Mouse (Mus musculus): ENCODE results near the gene Orai2.
"Not testable (repeated sequence)": the region's sequence is repeated elsewhere in the genome, so short reads cannot be mapped to it uniquely, and the experiment has no call there.

Orai2 gene

DNA sequence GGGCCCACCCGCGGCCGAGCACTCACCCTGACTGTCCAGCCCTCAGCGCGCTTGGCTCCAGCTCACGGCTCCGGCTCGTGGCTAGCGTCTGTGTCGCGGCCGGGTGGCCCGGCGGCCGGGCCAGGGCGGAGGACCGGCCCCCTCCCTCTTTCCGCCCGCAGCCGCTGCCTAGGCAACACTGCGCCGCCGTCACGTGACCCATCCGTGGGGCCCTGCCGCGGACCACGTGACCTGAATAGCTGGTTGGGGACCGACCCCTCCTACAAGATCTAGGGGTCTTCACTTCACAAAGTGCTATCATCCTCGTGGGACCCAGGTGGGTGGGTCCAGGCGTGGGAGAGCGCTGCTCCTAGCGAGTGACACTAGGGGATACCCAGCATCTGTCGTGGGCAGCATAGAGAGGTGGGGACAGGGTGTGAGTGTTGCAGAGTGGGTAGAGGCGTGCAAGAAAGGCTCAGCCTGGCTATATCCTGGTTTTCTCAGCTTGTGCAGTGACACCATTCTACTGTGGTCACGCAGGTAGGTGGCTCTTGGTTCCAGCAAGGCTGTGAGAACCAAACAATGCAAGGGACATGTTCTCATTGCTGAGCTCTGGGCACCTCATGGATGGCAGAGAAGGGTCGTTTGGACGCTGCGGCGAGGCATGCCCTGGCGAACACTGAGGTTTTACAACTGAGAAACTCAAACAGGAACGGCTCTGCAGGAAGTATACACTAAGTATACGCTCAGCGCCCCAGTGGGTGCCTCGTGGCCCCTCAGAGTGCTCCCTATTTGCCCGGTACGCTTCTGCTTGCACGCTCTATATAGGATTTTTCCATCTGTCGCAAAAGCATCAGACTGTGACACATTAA is at the start of gene Orai2:
Orai2 (minus strand) TSS at position 202 of the 851 bp plus-strand sequence.
- peak; percentile 82 for DNase-seq

DNA sequence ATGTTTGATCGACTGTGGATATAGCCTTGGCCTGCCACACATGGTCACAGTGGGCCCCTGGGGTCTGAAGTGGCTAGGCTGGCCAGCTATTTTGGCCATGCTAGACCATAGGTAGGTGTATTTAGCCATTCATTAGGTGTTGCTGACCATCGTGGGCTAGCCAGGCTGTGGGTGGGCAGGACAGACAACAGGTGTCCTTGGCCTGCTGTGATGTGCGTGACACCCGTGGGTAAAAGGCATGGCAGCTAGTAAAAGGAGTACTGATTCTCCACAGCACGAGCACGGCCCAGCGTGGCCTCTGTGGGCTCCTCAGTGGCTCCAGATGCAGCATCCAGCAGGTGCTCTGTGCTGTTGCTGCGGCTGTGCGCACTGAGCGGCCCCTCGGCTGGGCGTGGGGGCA is 48.1 kb upstream of the Orai2 start:
- no peak for DNase-seq

DNA sequence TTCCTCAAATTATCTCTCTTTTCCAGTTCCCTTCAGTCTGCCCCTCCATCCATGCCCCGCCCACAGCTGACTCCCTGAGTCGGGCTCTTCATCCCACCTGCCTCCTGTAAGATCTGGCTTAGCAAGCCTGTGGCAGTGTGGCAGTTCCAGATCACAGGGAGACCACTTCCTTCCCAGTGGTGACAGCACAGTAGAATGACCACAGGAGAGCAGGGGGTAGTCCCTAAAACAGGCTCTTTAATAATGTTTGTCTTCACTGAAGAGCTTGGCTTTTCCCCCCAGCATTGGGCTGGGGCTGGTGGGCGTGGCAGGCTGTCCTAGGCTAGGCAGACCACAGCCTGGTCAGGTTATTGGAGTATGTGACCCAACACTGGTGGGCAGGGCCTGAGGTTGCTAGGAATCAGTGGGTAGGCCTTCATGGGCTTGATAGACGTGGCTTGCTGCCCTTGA is 47.4 kb upstream of the Orai2 start:
- DNase-seq: no peak

DNA sequence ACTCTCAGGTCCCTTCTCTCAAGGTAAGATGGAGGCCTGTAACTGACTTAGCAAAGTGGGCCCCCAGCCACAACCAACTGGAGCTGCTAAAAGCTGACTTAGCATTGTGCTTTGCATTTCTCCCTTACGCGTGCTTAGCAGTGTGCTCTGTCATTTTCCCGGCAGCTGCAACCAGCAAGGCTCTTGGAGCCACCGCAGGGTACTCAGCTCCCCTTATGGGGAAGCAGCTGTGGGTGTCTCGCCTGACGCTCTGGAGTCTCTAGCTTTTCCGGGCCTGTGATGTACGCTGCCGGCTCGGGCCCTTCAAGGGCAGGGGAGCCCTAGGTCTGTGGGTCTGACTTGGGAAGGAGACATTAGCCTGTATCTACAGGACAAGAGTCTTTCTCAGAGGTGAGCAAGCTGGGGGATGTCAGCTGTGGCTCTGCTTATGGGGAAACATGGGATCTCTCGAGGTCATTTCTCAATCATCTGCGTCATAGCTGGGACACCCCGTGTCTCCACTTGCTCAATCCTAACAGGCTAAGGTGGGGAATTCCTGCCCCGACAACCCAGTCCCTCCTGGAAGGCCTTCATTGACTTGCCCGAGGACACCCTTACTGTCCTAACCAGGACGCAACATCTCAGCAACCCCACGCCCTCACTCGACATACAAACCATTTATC is 46.6 kb upstream of the Orai2 start:
- no peak for DNase-seq

DNA sequence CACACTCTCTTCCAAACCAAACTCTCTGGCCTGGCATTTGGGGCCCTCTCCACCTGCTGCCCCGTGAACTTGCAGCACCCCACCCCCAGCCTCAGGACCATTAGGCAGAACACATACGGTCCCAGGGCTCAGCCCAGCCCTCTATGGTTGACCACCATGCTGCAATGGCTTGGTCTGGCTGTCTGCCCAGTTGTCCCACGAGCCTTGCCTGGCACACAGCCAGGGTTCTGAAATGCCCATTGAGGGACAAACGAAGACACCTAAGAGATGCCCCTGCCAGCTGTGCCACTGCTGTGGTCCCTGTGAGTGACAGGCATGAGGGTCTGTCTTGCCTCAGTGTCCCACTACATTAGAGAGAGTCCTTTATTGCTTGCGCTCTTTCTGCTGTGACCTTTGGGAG is 45.4 kb upstream of the Orai2 start:
- peak; percentile 37 for DNase-seq

DNA sequence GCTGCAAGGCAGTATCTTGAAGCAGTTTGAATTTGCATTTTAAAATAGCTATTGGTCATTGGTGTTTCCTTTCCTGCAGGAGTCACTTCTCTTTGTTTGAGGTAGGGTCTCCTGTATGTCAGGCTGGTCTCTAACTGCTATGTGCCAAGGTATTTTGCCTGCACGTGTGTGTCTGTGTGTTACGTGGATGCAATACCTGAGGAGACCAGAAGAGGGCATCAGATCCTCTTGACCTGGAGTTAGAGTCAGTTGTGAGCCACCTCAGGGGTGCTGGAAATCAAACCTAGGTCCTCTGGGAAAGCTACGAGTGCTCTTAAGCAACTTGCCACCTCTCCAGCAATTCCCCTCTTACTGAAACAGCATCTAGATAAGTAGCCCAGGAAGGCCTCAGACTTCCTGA is 44.7 kb upstream of the Orai2 start:
- DNase-seq: no peak

DNA sequence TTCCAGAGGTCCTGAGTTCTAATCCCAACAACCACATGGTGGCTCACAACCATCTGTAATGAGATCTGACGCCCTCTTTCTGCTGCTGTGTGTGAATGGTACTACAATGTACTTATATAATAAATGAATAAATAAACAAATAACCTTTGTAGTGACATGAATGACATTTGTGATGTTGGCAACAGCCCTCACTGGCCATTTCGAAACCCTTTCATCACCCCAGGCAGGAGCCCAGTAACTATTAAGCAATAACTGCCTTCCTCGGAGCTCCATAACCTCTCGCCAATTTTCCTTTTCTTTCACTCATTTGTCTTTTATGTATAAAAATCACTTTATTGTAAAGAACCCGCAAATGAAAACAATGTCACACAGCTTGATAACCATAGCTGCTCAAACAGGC is 43.2 kb upstream of the Orai2 start:
- DNase-seq: no peak

DNA sequence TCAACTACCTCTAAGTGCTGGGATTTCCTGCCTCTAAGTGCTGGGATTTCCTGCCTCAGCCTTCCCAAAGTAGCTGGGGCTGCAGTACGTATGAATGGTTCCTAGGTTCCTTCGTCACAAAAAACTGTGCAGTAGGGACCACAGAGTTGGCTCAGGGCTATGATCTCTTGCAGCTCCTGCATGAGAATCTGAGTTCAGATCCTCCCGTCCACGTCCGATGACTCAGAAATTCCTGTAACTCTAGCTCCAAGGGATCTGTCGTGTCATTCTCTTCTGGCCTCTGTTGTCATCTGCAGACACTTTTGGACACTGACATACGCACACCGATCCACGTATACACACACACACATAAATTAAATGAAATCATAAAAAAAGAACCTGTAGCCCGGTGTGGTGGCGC is 42.2 kb upstream of the Orai2 start:
- DNase-seq: no peak

DNA sequence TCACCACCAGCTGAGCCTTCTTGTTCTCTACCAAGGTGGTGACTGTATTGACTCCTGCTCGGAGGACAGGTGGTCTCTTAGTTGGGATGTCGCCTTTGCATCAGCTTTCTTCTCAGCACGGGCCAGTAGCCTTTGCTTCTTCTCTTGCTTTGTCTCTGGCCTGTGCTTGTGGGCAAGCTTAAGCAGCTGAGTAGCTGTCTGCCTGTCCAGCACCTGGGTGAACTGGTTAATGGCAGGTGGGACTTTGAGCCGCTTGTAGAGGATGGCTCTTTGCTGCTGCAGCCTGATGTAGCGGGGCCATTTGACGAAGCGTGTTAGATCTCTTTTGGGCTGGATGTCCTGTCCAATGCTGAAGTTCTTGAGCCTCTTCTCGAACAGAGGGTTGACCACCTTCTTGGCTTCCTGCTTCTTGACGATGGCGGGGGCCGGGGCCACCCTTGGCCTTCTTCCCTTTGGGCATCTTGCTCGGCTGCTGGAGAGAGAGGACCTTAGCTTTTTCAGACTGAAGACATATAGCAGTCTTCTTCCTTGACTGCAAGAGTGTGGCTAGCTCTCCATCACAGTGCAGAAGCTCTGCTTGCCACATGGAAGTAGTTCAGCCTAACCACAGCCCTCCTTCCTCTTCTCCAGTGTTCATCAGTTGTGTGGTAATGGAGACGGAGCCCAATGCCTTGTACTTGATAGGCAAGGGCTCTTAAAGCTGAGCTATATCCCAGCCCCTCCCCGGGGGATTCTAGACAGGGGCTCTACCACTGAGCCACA is 41.0 kb upstream of the Orai2 start:
- DNase-seq: not testable (repeated sequence)

DNA sequence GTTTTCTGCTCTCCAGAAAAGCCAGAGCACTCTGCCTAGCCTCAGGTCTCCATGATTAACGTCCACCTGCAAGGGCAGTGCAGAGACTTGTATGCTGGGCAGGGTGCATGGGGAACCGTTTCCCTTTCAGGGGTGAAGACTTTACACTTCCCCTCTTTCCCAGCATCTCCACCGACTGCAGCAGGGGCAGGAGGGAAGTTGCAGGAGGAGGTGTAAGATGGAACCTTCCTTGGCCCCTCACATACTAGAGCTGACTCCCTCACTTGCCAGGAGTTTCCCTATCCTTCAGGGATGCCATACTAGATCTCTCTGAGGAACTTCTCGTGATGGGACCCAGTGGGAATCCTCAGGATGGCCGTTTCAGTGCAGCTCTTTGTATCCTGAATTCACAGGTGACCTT is 40.0 kb upstream of the Orai2 start:
- DNase-seq: no peak

DNA sequence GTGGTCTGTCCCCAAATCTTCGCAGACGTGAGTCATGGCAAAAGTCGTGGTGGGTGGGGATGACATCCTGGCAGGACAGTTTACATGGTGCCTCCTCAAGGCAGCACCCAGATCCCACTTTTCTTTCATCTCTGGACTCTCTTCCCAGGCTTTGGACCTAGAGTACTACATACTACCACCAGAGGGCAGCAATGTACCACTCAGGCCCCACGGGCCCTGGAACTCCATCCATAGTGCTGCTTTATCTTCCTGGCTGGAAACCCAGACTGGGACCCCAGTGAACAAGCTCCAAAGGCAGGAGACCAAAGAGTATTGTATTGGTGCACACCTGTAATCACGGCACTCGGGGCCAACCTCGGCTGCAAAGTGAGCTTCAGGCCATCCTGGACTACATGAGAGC is 31.3 kb upstream of the Orai2 start:
- DNase-seq: peak; percentile 76

DNA sequence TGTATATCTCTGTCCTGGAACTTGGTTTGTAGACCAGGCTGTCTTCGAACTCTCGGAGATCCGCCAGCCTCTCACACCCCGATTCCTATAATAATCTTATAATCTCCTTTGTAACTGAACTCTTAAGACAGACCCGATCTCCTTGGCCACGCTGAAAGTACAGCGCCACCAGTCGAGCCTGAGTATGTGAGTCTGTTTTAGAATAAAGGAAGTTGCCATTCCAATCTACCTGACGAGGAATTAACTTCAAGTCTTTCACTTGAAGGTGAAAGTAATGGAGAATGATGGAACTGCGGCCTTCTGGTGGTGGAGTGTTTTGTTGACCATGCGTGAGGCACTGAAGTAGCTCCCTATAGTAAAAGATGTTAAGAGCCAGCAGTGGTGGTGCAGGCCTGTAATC is 29.0 kb upstream of the Orai2 start:
- no peak for DNase-seq

DNA sequence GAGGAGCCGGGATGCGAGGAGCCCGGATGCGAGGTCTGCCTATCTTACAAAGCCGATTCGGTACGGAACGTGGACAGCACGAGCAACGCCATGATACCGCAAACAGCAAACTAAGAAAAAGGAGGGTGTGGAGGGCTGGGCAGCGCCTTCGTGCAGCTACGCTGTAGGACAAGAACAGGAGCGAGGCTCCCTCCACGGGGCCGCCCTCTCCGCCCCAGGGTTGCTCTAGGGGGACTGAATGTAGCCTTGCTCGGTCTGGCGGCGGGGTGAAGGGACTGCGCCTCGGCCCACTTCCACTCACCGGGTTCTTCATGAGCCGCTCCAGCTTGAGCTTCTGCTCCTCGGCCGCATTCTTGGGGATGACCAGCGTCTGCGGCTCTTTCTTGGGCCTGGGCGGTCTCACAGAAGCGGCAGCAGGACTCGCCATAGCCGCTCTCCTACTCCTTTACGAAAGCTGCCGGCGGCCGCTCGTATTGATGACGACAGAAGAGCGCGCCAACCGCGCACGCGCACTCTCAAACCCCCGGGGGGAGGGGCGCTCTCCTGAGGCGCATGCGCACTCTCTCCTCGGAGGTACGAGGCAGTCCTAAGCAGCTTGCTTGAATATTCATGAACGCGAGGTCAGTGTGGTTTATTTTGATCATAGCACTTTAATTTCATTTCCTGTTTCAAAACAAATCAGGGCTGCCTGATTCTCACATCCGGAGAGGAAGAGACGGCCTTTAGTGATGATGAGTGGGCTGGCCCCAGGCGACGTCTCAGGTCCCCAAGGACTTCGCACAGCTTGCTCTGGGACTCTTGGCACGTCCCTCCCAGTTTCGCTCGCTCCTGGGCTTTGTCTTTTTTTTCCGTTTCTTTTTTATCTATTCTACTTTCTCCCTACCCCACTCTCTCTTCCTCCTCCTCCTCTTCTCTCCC is 28.2 kb upstream of the Orai2 start, which contains the start of gene Prkrip1:
Prkrip1 (minus strand) TSS at position 490 of the 918 bp plus-strand sequence.
- DNase-seq: peak; percentile 94

DNA sequence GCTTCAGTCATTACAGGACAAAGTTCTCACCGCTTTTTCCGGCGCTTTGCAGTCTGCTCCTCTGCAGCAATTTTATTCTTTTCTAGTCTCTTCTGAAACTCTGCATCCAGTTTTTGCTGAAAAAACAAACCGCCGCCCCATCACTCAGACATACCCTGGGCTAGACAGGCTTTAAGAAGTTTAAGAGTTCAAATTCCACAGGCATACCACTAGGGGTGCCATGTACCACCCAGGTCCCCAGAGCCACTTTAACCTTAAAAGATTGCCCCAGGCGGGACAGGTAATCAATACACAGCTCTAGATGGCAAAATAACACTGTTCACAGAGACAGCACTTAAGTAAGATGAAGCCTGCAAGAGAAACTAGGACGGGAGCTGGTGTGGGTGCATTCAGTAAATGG is 21.4 kb upstream of the Orai2 start:
- DNase-seq: no peak

DNA sequence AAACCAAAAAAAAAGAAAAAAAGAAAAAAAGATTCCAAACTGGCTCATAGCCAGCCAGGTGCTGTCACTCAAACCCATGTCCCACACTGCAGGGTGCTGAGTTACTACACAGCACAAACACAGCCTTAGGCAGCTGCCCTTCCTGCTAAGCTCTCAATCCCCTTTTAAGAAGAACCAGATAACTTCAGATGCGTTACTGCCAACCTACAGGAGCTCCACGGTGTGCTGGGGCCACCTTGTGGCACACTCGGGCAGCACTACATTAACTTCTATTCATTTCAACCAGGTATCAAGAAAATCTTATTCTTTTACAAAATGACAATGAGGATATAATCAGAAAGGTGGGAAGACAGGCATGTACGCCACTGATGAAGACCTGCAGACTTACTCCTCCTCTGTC is 16.2 kb upstream of the Orai2 start:
- peak; percentile 73 for DNase-seq

DNA sequence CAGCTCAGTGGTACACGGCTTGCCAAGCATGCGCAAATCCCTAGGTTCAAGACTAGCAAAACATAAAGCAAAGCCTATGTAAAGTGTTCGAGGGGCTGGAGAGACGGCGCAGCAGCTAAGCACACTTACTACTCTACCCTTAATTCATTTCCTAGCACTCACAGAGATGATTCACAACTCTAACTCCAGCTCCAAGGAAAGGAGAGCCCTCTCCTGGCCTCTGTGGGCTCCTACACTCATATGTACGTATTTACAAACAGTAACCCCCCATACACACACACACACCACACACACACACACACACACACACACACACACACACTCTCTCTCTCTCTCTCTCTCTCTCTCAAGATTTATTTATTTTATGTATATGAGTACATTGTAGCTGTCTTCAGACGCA is 13.3 kb upstream of the Orai2 start:
- no peak for DNase-seq

DNA sequence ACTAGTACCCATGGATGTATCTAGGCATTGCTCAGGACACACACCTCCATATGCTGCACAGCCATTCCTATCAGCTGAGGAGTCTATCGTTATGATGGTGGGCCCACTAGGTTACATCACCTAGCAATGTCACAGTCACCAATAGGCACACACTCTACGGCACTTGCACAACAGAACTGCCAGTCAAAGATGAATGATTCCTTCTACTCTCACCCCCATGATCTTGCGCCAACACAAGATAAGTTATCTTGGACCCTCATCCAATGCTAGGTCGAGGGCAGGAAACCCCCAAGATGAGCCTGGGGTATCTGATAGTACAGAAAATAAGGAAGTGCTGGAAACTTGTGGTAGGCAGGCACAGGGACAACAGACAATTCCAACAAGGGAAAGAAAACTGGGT is 12.3 kb upstream of the Orai2 start:
- no peak for DNase-seq

DNA sequence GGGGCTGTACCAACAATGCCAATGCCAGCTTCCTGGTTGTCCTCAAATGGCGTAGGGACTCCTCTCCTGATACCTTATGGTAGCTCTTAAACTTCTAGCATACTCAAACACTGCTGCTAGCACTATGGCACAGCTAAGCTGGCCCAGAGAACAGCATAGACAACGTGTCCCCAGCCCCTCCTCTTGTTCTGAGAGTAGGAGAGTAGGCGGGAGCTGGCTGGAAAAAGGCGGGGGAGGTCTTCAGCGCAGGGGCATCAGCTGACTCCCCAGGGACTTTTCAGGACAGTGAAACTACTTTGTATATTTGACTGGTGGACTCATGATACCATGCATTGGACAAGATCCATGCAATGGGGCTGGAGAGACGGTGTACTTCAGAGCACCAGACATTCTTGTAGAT is 11.5 kb upstream of the Orai2 start:
- DNase-seq: no peak

DNA sequence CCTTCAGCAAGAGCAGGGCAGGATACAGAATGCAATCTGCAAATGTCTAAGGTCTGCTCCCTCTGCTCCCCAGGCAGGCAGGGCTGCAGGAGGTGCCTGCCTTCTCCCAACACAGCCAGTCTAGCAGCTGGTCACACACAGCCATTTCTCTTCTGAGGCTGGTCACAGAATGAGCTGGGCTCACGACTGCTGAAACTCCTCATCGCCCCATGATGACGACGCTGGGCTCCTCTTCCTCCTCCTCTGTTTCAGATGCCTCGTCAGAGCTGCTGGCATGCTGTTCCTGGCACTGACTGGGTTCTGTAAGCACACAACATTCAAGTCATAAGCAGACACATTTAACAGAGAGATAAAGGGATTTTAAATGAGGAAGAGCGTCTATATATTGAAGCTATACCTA is 10.7 kb upstream of the Orai2 start:
- DNase-seq: no peak

DNA sequence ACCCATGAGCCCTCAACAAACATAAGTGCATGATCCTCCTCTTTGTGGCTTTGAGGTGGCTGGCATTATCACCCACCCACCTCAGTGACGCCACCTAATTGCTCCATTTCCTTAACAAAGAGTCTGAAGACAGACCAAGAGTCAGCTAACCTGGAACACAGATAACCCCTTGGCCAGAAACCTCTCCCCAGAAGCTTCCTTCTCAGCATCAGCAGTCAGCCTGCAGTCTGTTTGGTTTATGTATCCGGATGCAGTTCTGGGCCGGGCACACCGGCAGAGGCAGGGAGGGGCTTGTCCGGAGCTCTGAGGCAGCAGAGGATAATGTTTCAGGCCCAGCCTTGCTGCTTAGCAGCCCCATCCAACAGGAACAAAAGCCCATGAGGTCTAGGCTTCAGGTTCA is 9.1 kb upstream of the Orai2 start:
- DNase-seq: no peak

DNA sequence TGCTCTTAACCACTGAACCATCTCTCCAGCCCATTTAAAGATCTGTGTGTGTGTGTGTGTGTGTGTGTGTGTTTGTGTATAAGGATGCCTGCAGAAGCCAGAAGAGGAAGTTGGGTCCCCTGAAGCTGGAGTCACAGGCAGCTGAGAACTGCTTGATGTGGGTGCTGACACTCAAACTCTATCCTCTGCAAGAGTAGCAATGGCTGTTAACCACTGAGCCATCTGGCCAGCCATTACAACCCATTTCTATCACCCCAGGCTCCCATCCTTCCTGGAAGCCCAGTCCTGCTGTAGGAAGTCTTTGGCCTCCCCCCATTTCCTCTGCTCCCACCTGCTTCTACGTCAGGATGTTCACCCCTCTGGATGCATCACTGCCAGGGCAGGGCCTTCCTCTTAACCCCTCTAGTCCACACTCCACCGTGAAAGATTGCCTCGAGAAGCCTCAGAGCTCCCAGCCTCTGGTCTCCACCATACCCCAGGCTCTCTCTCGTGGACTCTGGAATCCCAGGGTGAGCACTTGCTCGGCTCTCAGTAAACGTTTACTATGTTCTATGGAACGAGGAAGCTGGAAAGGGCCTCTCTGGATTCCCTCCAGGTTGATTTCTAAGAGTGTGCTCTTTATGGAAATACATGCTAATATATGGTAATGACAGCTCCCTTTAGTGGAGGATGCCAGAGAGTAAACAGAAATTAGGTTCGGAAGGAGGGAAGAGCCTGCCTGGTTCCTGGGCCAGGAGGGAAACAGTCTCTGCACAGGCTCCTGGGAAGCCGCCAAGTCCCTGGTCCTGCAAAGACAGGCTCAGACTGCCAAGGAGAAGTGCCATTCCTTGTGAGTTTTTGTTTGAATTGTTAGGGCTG is 3.3 kb upstream of the Orai2 start:
- peak; percentile 87 for DNase-seq

DNA sequence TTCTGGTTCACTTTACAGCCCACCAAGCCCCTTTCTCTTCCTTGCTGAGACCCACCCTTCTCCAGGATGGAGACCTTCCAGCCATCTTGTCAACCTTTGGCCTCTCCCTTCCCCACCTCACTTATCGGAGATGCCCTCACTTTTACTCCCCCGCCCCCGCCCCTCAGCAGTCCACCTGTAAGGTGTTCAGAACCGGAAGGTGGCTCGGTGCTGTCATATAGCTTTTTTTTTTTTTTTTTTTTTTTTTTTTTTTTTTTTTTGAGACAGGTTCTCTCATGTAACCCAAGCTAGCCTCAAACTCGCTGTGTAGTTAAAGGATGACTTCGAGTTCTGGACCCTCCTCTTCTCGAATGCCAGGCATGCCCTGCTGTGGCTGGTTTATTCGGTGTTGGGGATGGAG is 2.4 kb upstream of the Orai2 start:
- no peak for DNase-seq

Data from lung, postnatal 14 days (tissue).